ENCODE assay signal across 12 mouse cellular contexts in the genomic region with DNA sequence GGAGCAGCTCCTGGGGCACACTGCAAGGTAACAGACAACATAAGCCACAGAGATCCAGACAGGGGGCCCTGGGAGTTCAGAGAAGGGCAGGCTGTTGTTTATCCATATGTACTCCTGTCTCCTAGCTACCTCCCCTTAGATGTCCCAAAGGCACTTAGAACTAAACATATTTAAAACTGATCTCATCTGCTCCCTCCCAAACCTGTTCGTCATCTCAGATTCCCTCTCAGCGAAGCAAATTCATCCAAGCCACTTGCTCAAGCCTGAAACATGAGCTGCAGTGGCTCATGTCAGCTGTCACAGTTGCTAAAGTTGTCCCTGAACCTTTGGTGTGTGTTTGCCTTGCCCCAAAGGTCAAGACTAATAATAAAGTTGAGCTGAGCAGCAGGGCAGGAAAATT.
DNase-seq lines count a peak whose midpoint lies in the region; ATAC-seq lines count a peak whose summit lies in the region.
"Had no signal": no experiment of that assay in that cellular context is flagged by ENCODE, and none has a peak within 500 bp of the region (broad histone marks: within the 10 kb centered on the region; RNA-seq: fewer than 3 reads in every experiment).

No protein-coding gene starts in this region.

- peak; percentile 69; the same call in 1 of the 2 replicates for ATAC-seq in limb, embryonic 11.5 days (ENCODE audit: insufficient number of reproducible peaks, low FRiP score, low TSS enrichment, low read depth)
- ATAC-seq: Patski had no signal

- no peak overlapping the region for H3K4me3 ChIP-seq in limb, embryonic 11.5 days (ENCODE audit: low read depth, low read length)
- H3K4me3 ChIP-seq: forebrain, embryonic 12.5 days had no signal

- H3K27ac ChIP-seq in limb, embryonic 11.5 days (replicated peaks; ENCODE audit: low read depth, low read length): no peak overlapping the region; the same call in 1 of the 2 replicates
- H3K27ac ChIP-seq: forebrain, embryonic 12.5 days had no signal

- no peaks in the 10 kb centered on the region for H3K36me3 ChIP-seq in limb, embryonic 11.5 days (ENCODE audit: control insufficient read depth, insufficient read depth, low read length)
- H3K36me3 ChIP-seq: forebrain, embryonic 12.5 days had no signal

- H3K4me2 ChIP-seq in limb, embryonic 11.5 days (ENCODE audit: low read depth, severe bottlenecking): no peak overlapping the region

- no peaks in the 10 kb centered on the region for H3K9me3 ChIP-seq in limb, embryonic 11.5 days (ENCODE audit: control insufficient read depth, low read length)
- H3K9me3 ChIP-seq: forebrain, embryonic 12.5 days had no signal

- H3K9ac ChIP-seq in limb, embryonic 11.5 days (ENCODE audit: low read length): no peak overlapping the region
- H3K9ac ChIP-seq: forebrain, embryonic 12.5 days had no signal

- DNase-seq in embryo, embryonic 10 days (ENCODE audit: low spot score): peak; percentile 63
- no peak for DNase-seq in embryo, embryonic 9.5 days (ENCODE audit: extremely low spot score)
- peak; percentile 7 for DNase-seq in adipocyte (ENCODE audit: low spot score)
- peak; percentile 60 for DNase-seq in gastrocnemius, postnatal 25 days
- DNase-seq in limb, embryonic 11.5 days (ENCODE audit: low spot score): peak; percentile 40
- DNase-seq in layer of hippocampus, adult 18-20 months (ENCODE audit: low spot score in 2 of 2): no peak
- no peak for DNase-seq in cerebellum, adult 11 months
- no peak for DNase-seq in urinary bladder, adult 18-20 months (ENCODE audit: low spot score in 2 of 2)
- DNase-seq: B cell, adult 2 months; spleen, adult 18-20 months had no signal

- no peaks in the 10 kb centered on the region for H3K4me1 ChIP-seq in limb, embryonic 11.5 days (ENCODE audit: control insufficient read depth, insufficient read depth, low read length)
- H3K4me1 ChIP-seq: forebrain, embryonic 12.5 days had no signal

- H3K27me3 ChIP-seq in limb, embryonic 11.5 days (ENCODE audit: control insufficient read depth, insufficient read depth, low read length): no peaks in the 10 kb centered on the region

- WGBS in limb, embryonic 11.5 days: 31% methylated on average over 2 of the region's 2 CpGs

Comparison
In these comparisons a context has a peak if more than half of its experiments do, and no peak if none do; other contexts are left out.
1. DNase-seq: peak in embryo, embryonic 10 days (single experiment), adipocyte (single experiment), gastrocnemius, postnatal 25 days (single experiment) and limb, embryonic 11.5 days (single experiment); none in embryo, embryonic 9.5 days (single experiment), layer of hippocampus, adult 18-20 months (0 of 2), cerebellum, adult 11 months (single experiment) and urinary bladder, adult 18-20 months (0 of 2).